Mouse (Mus musculus) right cerebral cortex, postnatal 4 days (tissue): ENCODE data around the gene Ndufv2.

Experiments used
- DNase-seq: peaks from one replicate; pipeline ENCODE4 v3.0.0-alpha.2; 2022

Gene Ndufv2

DNA sequence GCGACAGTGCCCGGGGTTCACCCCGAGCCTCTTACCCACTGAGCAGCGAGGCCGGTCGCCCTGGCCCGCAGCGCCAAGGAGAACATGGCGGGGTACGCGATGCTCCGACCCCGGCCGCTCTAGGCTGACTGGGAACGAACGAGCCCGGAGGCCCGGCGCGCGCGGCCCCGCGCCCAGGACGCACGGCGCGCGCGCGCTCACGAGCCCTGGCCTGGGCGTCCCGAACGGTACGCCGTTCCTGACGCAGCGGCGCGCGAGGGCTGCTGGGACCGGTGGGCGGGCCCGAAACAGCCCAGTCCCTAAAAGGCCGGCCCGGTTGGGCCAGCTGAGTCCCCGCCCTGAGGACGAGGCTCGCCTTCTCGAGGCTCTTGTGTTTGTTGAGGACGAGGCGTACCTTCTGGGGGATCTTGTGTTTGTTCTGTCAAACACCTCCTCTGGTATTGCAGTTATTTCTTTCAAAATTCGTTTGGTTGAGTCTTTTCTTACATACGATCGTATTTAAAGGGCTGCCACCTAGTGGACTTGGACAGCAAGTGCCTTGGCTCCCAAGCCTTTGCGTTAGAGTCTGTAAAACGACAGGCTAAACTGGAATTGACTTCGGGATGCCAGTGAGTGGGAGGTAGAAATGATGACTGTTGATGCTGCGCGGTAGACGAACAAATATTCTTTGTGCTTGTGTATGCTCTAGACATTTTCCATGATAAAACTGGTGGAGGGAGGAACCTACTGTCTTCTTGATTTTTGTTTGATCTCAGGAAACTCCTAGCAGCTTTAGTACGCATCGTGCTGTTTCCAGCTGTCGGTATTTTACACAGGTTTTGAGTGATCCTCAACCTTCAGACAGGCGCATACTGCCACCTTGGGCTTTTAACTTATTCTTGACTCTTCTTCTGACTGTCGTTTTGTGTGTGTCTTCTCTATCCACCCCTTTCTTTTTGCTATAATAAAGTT, at the start of gene Ndufv2:
Gene Ndufv2, minus strand, starts transcription at position 180 of the 951 bp plus-strand sequence.
- DNase-seq: peak; percentile 93

DNA sequence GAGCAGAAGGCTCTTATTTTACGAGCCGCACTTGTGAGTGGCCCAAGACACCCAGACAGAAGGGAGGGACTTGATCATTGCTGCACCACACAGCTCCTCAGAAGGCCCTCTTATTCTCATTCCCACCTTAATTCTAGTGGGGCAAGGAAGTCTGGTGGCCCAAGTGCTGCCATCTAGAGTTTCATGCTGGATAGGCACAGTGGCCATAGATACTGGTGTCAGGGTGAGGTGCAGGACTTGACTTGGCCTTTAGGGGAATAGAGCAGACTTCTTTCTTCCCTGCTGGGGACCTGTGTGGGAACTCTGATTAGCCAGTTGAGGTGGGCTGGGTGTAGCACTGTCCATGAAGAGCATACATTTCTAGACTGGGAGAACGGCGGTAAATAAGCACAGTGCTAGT, 29.9 kb upstream of the Ndufv2 start:
- no peak for DNase-seq

DNA sequence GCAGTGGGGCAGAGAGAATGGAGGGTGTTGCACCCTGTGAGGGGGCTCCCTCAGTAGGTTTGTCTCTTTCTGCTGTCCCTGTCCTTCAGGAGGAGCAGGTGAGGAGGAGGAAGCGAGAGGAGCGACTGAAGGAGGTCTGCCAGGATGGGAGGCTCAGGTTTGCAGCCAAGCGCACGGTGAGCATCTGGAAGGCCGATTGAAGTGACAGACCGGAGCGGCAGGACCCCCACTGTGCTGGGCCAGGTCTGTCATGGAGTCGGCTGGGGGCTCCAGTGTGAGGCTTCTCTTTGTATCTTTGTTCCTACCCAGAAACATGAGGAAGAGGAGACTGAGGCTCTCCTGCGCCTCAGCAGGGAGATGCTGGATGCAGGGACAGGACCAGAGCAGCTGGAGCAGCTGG, 29.0 kb upstream of the Ndufv2 start:
- DNase-seq: no peak

GRCm38 (mm10) chr17:66125211-66125610, 23.9 kb upstream of the Ndufv2 start:
- DNase-seq: no peak

DNA sequence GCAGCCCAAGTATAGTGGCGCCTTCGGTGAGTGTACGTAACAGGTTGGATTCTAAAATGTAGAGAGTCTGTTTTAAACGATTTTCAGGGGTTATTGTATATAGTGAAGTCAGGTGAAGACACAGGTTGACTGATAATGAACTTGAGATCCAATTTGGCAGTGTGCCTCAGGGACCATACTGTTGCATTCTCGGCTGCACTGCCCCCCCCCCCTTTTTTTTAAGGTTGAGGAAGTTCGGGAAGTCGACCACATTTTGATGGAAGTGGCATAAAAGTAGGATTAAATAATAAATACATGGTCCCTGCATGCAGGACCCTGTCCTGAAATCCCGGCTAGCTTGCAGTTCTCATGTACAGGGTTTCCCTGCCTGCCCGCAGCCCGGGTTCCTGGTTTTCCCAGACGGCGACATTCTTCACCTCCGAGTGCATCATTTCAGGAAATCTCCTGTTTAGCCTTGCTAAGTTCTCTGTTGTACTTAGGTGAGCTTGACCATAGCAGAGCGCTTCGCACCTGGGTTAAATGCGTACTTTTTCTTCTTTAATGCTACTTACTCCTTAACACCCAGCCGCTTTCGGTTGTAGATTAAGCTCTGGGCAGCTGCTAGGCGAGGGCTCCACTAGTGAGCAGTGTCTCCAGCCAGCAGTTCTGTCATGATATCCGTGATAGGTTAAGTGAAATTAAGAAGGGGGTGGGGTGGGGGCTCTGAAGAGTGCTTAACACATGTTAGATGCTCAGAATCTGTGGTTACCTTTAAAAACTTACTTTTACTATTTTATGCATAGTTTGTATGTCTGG, 22.7 kb upstream of the Ndufv2 start:
- DNase-seq: no peak

- peak; percentile 99 for DNase-seq
These were observed 21.9 kb upstream of the Ndufv2 start, which contains the start of gene Ddx11 for GRCm38 (mm10) chr17:66123066-66123815. Ddx11 (plus strand) TSS chr17:66123520.

GRCm38 (mm10) chr17:66120701-66121100, 19.3 kb upstream of the Ndufv2 start:
- DNase-seq: no peak

- DNase-seq: no peak
These were observed 17.6 kb upstream of the Ndufv2 start for GRCm38 (mm10) chr17:66118991-66119390.

DNA sequence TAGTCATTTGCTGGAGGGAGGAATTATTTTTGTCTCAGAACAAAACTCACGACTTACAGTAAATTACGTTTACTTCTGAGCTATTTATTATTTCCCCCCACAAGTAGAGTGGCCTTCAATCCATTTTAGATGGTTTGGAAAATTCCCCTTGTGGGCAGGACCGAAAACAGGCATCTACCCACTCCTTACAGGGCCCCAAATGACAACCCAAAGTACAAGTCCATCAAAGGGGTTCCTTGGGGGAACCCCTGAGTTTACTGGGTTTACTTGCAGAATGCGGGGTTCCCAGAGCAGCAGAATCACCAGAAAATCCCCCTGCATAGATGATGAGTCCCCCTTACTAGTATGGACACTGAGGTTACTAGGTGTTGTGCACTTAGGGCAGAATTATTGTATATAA, 10.8 kb upstream of the Ndufv2 start:
- DNase-seq: no peak

- DNase-seq: peak; percentile 86
These were observed 10.1 kb upstream of the Ndufv2 start, which contains the start of gene Washc1 for GRCm38 (mm10) chr17:66111402-66111959. Washc1 (plus strand) TSS chr17:66111545.

- DNase-seq: no peak
These were observed 9.4 kb upstream of the Ndufv2 start for GRCm38 (mm10) chr17:66110746-66111145.

DNA sequence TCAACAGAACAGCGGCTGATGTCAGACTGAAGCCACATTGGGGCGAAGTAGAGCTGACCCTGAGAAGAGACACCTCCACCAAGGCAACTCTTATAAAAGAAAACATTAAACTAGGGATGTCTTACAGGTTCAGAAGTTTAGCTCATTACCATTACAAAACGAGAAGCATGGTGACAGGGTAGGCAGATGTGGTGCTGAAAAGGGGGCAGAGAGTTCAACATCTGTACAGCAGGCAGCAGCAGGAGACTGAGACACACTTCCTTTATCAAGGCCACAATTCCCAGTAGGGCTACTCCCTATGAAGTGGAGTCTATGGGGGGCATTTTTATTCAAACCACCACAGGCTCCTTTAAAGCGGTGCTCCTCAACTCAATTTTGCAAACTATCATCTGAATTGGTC, 6.8 kb upstream of the Ndufv2 start:
- DNase-seq: no peak

DNA sequence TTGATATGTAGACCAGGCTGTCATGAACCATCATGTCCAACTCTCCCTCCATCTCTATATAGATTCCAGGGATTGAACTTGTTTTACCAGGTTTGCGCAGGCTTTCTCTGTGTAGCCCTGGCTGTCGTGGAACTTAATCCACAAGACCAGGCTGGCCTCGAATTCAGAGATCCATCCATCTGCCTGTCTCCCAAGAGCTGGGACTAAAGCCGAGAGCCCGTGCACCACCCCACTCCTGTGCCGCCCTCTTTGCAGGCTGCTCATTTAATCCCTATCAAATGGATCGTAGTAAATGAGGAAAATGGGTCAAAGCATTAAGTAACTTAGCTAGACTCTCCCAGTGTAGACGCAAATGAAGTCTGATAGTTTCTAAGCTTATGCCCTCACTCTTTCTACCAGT, 6.1 kb upstream of the Ndufv2 start:
- no peak for DNase-seq

DNA sequence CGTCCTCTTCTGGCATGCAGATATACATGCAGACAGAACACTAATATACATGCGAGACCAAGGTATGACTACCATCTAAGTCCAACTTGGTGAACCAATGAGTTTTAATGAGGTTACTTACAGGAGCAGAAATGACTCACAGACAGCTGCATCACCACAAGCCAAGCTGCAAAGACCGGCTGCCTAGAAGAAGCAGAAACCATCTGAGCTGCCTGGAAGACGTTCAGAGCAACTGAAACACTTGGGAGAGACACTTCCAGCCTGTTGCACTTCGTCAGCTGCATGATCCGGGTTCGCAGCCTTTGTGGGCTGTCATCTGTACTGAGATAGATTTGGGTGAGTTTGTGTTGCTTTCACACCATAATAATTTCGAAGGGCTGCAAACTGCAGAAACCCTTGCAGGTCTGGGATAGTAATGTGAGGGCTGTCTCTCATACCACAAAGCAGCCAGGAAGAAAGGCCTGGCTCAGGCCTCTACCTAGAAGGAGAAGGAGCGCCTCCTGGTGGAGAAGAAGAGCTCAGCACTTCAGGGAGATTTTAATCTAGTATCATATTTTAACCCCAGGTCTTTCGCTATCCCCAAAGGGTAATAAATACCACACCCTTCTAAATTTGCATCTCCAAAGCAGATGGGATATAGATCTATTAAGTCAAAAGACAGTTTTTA, 5.4 kb upstream of the Ndufv2 start:
- peak; percentile 60 for DNase-seq

GRCm38 (mm10) chr17:66104076-66104475, 2.7 kb upstream of the Ndufv2 start:
- no peak for DNase-seq

DNA sequence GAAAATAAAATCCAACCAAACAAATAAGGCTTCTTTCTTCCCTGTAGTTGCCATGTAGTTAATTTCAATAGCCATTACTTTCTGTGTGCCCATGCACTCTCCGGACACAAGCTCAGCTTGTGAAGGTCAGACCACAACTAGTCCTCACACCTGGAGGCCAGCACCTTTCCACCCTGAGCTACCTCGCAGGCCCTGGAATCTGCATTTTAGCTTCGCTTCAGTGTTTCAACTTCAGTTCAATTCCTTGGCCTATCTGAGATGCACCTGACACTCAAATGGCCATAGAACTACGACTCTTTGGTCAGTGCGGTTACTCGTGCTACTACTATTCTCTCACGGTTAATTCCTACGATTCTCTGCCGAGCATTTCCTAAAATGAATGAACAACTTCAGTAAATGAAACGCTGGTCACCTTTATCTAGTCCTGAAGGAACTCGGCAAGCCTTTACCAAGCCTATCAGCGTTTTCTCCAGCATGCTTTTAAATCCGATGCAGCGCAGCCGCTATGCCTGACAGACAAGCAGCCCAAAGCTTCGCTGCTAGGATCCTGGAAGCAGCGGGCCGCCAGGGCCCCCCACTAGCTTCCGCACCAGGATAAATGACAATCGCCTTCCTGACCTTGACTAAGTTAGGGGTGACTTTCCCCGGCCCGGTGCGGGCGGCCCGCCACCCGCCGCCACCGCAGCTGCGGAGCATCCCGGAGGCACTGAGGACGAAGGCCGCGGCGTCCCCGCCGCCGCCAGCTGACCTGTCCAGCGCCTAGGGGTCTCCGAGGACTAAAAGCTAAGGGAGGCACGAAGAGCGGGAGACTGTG, 586 bp downstream of the Ndufv2 start:
- no peak for DNase-seq

- DNase-seq: no peak
These were observed 8.7 kb downstream of the Ndufv2 start for GRCm38 (mm10) chr17:66092664-66093063.

- no peak for DNase-seq
These were observed 9.3 kb downstream of the Ndufv2 start for GRCm38 (mm10) chr17:66092065-66092464.

- DNase-seq: no peak
These were observed 10.0 kb downstream of the Ndufv2 start for GRCm38 (mm10) chr17:66091392-66091791.

GRCm38 (mm10) chr17:66090251-66090650, 11.1 kb downstream of the Ndufv2 start:
- DNase-seq: no peak

DNA sequence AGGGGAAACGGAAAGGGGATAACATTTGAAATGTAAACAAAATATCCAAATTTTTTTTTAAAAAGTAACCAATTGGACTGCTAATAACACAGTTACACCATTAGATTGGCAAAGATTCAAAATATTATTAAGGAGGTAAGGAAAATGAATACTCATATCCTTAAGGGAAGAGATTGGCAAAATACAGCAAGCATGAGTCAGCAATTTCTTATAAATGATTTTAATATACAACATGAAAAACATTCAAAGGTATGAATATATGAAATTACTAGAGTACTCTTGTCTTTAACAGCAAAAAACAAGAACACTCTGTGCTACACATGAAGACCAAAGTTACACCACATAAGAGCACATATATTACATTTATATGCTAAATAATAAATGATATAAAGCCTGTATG, 16.3 kb downstream of the Ndufv2 start:
- no peak for DNase-seq
